Mouse (Mus musculus) liver (tissue): ENCODE data around the gene Dock4.

Experiments used
- DNase-seq: peaks from one replicate; pipeline ENCODE4 v3.0.0-alpha.2; 2020; ENCODE audit warnings: mixed read lengths

Dock4 gene

GRCm38 (mm10) chr12:40463828-40464227 lies 18.1 kb downstream of the Dock4 start:
- DNase-seq = no peak

DNA sequence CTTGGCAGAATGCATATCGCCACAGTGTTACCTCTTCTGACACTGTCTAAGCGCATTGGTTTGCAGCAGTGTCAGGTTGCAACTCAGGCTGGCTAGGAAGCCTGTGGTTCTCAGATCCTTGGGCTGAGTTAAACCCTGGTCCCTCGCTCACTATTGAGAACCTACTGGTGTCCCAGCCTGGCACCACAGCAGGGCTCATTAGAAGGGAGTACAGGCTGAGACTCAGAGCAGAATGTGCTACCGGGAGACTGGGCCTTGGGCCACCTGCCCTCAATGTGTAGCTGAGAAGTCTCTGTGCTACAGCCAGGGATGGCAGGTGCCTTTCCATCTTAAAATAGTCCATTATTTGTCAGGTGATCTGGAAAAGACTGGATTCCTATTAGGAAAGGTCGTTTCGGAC lies 18.5 kb downstream of the Dock4 start:
- no peak for DNase-seq

DNA sequence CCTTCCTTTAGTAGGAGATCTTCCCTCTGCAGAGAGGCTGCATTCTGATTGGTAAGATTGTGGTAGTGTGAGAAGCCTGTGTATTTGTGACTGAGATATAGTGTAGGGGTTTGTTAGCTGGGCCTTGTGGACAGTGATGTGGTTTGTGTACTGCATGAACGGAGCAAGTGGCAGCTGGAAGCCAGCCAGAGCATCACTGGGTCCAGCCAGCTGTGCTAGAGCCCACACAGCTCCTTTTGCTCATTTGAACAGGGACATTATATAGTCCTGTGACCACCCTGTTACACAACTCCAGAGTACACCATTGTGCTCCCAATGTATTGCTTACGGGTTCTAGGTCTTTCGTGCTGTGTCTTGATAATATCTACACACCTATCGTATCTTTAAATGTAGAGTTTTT lies 22.5 kb downstream of the Dock4 start:
- no peak for DNase-seq

- DNase-seq = no peak
Measured at GRCm38 (mm10) chr12:40469009-40469408, 23.3 kb downstream of the Dock4 start.

DNA sequence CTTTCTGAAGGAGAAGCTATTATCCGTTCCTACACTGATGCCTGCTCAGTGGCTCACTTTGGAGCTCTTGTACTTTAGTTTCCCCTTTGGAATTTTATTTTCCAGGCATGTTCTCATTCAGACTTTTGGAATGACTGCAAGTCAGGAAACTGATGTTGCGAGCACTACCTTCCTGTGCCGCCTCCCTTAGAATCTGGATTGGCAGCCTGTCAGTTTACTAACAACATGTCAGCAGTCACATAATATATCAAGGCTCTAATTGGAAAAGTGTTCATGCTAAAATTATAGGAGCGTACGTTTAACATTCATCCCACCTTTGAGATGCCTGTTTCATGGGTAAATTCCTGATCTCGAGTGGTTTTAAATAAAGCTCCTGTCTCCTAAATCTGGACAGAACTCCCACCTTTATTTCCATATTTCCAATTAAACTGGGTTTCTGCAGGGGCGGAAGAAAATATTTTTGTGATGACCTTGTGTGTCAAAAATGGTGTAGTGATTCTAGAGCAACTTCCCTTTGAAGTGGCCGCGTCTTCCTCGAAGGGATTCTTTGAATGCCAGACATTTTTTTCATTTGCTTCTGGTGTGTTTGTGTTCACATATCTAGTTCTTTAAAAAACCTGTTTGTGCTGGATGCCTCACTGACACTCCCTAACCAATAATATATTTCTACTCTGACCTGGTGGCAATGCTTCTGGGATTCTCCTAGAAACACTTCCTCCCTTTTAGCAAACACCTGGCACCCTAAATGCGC lies 26.1 kb downstream of the Dock4 start:
- no peak for DNase-seq

DNA sequence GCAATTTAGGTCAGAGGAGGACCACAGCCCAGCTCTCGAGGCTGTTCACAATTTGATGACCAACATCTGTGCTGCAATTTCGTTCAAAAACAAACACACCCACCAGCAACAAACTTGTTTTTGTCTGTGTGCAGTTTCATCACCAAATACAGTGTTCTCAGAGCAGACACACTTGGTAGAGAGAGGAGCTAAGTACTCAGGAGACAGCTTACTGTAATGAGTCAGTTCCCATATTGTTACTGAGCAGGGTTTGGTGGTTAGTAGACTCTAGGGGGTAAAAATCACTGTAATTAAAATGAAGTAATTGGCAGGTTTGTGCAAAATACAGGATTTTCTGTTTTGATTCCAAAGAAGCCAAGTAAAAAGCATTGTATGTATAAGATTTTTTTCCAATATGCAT lies 28.0 kb downstream of the Dock4 start:
- no peak for DNase-seq

GRCm38 (mm10) chr12:40477621-40478452 lies 32.1 kb downstream of the Dock4 start:
- DNase-seq = no peak

- DNase-seq = no peak
Measured at GRCm38 (mm10) chr12:40484224-40484623, 38.5 kb downstream of the Dock4 start.

GRCm38 (mm10) chr12:40485210-40485609 lies 39.5 kb downstream of the Dock4 start:
- no peak for DNase-seq

DNA sequence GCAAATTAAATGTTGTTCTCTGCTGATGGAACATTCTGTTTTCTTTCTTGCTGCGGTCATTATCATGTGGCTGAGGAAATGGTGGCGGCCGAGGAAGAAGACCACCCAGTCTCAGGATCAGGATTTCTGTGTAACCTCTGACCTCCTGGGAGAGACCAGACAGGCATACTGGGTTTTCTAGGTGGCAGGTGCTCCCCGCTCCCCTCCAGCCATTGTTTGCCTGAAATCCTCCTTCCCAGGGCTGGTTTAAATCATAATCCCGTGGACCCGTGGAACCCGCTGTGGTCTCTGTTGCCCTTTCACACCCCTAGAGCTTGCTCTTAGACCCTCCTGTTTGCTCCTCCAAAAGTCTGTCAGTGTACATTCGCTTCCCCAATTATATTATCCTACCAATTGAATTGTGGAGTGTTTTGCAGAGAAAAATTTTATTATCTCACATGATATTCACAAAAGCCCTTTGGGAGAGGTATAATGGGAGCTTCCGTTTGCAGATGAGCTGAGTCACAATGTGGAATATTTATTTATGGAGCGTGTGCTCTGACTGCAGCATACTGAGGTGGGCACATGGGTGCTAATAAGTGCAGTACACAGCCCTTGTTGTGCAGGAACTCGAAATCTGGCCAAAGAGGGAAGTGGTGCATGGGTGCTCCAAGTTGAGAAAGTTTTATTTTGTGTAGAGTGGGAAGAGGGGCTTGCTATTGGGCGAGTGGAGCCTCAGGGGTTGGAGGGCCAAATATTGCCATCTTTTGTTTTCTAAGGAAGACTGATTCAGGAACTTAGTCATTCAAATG lies 40.5 kb downstream of the Dock4 start:
- no peak for DNase-seq

GRCm38 (mm10) chr12:40496387-40496786 lies 50.6 kb downstream of the Dock4 start:
- no peak for DNase-seq

- no peak for DNase-seq
Measured at GRCm38 (mm10) chr12:40497806-40498205, 52.1 kb downstream of the Dock4 start.

DNA sequence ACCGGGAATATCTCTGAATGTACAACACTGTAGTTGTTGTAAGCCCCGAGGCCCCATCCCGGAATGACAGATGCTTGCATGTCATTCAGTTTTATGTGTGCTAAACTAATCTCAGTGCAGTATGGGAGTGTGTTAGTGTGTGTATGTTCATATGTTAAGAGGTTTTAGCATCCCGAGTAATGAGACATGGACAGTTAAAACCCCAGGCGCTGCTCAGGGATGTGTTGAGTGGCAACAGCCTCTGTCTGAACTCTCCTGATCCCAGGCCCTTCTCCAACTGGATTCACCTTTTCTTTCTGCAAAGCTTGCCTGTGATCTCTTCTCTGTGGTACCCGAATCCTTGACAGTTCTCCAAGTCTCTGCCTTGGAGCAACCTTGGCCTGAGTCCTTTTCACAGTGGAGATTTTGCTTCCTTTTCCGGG lies 52.5 kb downstream of the Dock4 start:
- DNase-seq = no peak

DNA sequence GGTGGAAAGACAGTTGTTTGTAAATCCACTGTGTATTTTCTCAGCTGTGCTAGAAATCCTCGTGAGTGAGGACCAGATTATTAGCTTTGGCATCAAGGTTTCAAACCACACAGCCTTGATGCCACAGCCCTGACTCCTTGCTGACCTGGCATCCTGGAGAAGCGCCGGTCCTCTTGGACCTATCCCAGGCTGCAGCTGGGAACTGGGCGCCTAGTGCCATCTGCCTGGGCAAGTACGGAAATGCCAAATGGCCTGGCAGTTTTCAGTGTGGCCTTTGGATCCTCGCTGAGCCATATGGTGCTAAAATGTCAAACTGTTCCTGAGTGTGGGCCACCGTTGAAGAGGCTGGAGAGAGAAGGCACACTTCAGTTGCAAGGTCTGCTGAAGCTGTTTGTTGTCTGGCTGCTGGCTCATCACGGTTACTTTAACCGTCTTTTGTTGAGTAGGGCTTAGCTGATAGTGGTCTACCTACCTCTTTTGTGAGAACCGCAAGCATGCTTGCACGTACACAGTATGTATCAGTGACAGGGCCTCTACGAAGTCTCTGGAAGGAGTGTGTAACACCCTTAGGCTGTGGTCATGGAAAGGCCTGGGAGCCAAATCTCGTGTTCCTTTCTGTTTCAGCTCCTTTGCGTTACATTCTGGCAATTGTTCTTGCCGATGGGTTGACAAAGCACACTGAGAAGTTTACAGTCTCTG lies 53.3 kb downstream of the Dock4 start:
- no peak for DNase-seq

DNA sequence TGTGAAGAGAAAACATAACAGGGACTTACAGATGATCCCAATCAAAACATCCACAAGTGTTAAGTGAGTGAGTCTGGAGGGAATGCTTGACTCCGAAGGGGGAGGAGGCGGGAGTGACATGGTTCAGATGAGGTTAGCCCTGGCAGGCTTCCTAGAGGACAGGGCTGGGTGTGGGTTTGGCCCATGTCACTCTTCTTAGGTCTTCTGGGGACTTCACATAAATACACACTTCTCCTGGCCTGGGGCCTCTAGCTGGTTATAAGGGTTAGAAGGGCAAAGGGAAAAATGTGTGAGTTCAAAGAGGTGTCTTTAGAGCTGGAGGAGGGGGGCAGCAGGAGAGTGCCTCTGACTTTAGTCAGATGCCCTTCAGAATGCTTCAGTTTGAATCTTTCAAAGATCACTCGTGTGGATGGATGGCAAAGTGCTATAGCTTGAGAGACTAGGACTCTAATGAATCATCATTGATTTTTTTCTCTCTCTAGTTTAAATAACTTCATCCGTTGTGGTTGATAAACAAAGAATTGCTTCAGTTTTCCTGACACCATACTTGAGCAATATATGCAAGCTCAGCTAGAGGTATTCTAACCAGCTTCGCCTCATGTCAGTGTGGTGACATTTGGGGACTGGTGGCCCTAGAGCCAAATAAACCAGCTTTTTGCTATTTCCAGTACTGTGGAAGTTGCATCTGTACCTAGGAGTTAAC lies 54.0 kb downstream of the Dock4 start:
- no peak for DNase-seq

GRCm38 (mm10) chr12:40501141-40501540 lies 55.4 kb downstream of the Dock4 start:
- DNase-seq = no peak

DNA sequence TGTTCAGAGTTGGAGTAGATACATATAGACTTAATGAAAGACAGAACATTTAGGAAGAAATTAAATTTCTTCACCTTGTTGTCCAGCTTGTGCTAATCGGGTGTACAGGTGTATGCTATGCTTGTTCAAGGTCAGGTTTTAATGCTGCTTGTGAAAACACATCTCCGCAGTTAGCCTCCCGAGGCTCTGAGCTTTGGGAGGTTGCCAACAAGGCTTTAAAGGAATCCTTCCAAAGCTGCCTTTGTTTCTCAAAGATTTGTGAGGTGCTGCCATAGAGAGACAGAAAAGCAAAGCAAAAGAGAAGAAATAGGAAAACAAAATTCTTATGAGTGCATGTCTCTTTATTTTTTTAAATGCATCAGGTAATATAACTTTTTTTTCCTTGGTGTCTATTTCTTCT lies 57.8 kb downstream of the Dock4 start:
- no peak for DNase-seq

- DNase-seq = no peak
Measured at GRCm38 (mm10) chr12:40504687-40505086, 58.9 kb downstream of the Dock4 start.

GRCm38 (mm10) chr12:40507823-40508390 lies 62.2 kb downstream of the Dock4 start:
- no peak for DNase-seq

DNA sequence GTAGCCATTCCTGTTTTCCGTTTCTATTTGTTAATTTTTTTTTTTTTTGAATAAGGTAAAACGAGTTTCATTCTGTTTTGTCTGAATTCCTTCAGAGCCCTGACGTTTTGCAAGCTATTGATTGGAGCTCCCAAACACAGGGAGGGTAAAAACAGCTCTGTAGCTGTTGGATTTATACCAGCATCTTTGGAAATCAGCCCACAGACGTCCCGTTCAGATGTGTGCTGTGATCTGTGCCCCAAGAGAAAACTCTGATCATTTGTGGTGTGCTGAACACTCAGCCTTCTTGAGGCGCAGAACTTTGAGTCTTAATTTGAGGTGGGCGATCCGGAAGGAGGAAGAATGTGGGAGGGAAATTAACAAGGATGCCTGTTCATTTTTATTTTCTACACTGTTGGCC lies 62.7 kb downstream of the Dock4 start:
- DNase-seq = no peak

- no peak for DNase-seq
Measured at GRCm38 (mm10) chr12:40511643-40512369, 66.1 kb downstream of the Dock4 start.
